In genomic region chr1:156659906-156660659, GRCm38 (mm10) we compare ENCODE assay signal across 8 mouse cellular contexts. TPM values are rescaled to one million over a fixed set of nuclear protein-coding genes. Genes with fewer than 3 reads are reported as not detected.
DNase-seq lines count a peak whose midpoint lies in the region; ATAC-seq lines count a peak whose summit lies in the region.

No protein-coding gene starts in this region.

- no peak overlapping the region for H3K4me3 ChIP-seq in heart, embryonic 16.5 days (ENCODE audit: low read length)

- no peak overlapping the region for H3K4me2 ChIP-seq in heart, embryonic 16.5 days (ENCODE audit: low read depth, low read length)

- H3K9ac ChIP-seq in heart, embryonic 16.5 days (ENCODE audit: low read length), result no peak overlapping the region

- H3K27ac ChIP-seq in heart, embryonic 16.5 days (ENCODE audit: low read length), result no peak overlapping the region

- 73% methylated on average over 13 of the region's 13 CpGs for WGBS in heart, embryonic 16.5 days

- no peaks in the 10 kb centered on the region; the same call in 1 of the 2 replicates for H3K36me3 ChIP-seq in heart, embryonic 16.5 days (ENCODE audit: control insufficient read depth, insufficient read depth)

- H3K4me1 ChIP-seq in heart, embryonic 16.5 days (ENCODE audit: control insufficient read depth, insufficient read depth, low read length), result no peaks in the 10 kb centered on the region; the same call in 1 of the 2 replicates

- no peaks in the 10 kb centered on the region for H3K9me3 ChIP-seq in heart, embryonic 16.5 days (replicated peaks; ENCODE audit: control insufficient read depth, low read length)

- ATAC-seq in heart, embryonic 16.5 days (replicated peaks; ENCODE audit: extremely low read depth, insufficient read depth, low FRiP score), result 0 out of 2 replicates have a peak, but pooled peaks have one; percentile 45

- peak; percentile 28 for DNase-seq in kidney, adult 9 months
- DNase-seq in kidney, postnatal 4 days, result no peak
- DNase-seq in R1 (ENCODE audit: low read depth, low spot score), result peak; percentile 96
- DNase-seq in lung, postnatal 36 days, result peak; percentile 61
- DNase-seq in spleen, postnatal 10 days (ENCODE audit: low spot score in 2 of 2), result no peak
- no peak for DNase-seq in cerebellum, adult 18-20 months
- no peak for DNase-seq in embryo, embryonic 11 days

- H3K27me3 ChIP-seq in heart, embryonic 16.5 days (ENCODE audit: control insufficient read depth, insufficient read depth, low read length), result no peaks in the 10 kb centered on the region

RNA-seq across cellular contexts. Expression of gene Tor3a, which starts 14.1 kb away (rescaled TPM):
- polyA plus RNA-seq in heart, embryonic 16.5 days (2015; fragmentation: Nextera tagmentation; extraction: Ambion mirVana), result 8.5 and 9.0 TPM in 2 replicates

RNA-seq across cellular contexts. Expression of gene Fam20b, which starts 58.8 kb away (rescaled TPM):
- polyA plus RNA-seq in heart, embryonic 16.5 days (2015; fragmentation: Nextera tagmentation; extraction: Ambion mirVana), result 23.1 and 25.3 TPM in 2 replicates

Comparison
In these comparisons a context has a peak if more than half of its experiments do, and no peak if none do; other contexts are left out.
1. DNase-seq: peak in kidney, adult 9 months (single experiment), R1 (single experiment) and lung, postnatal 36 days (single experiment); none in kidney, postnatal 4 days (0 of 2), spleen, postnatal 10 days (0 of 2), cerebellum, adult 18-20 months (0 of 2) and embryo, embryonic 11 days (single experiment).